Mouse (Mus musculus) small intestine, adult 2 months (tissue): ENCODE measurements at regions not wholly inside any gene's neighbourhood (a gene's known extent, or its start where the extent isn't known, plus 50 kb on each side); places are given as distances from the start of the nearest gene placed in this dataset.

Experiments
- H3K27ac ChIP-seq: fragments of 200-500 bp; 2 replicates; pipeline ENCODE4 v1.5.1; 2012; ENCODE audit warnings: low read depth, low read length, control low read depth, inconsistent platforms; ENCODE audit not compliant: insufficient read depth
- H3K27me3 ChIP-seq: fragments of 200-500 bp; 2 replicates; pipeline ENCODE4 v1.6.1; 2012; ENCODE audit warnings: mild to moderate bottlenecking, moderate library complexity, low read length, inconsistent platforms; ENCODE audit not compliant: control insufficient read depth, insufficient read depth
- H3K36me3 ChIP-seq: fragments of 200-500 bp; 2 replicates; pipeline ENCODE4 v1.6.1; 2012; ENCODE audit warnings: mild to moderate bottlenecking, low read length, control low read depth, inconsistent platforms; ENCODE audit not compliant: control insufficient read depth, insufficient read depth
- H3K4me1 ChIP-seq: fragments of 200-500 bp; 2 replicates; pipeline ENCODE4 v1.6.1; 2012; ENCODE audit warnings: low read length, inconsistent platforms, mixed read lengths; ENCODE audit not compliant: control insufficient read depth, insufficient read depth, insufficient read length
- H3K4me3 ChIP-seq: fragments of 200-500 bp; 2 replicates; pipeline ENCODE4 v1.5.1; 2012; ENCODE audit warnings: low read depth, mild to moderate bottlenecking, control low read depth, inconsistent platforms, low read length, moderate library complexity
- CTCF ChIP-seq: fragments of 200-500 bp; IDR thresholded peaks from 2 replicates; pipeline ENCODE4 v1.5.1; 2012; ENCODE audit warnings: low read depth, mild to moderate bottlenecking, control low read depth, inconsistent platforms, low read length, moderate library complexity, mixed read lengths; ENCODE audit not compliant: insufficient replicate concordance, insufficient read length; ENCODE audit errors: extremely low read depth
- POLR2A ChIP-seq: fragments of 200-500 bp; IDR thresholded peaks from 2 replicates; pipeline ENCODE4 v1.6.1; 2012; ENCODE audit warnings: low read depth, mild to moderate bottlenecking, control low read depth, inconsistent platforms, low read length, moderate library complexity
- WGBS: fragments of 180-500 bp; shearing (Covaris S2); methylation state at CpG from one replicate; pipeline ENCODE4 v1.1.7; 2018; 5-methylcytosine and 5-hydroxymethylcytosine counted together

DNA sequence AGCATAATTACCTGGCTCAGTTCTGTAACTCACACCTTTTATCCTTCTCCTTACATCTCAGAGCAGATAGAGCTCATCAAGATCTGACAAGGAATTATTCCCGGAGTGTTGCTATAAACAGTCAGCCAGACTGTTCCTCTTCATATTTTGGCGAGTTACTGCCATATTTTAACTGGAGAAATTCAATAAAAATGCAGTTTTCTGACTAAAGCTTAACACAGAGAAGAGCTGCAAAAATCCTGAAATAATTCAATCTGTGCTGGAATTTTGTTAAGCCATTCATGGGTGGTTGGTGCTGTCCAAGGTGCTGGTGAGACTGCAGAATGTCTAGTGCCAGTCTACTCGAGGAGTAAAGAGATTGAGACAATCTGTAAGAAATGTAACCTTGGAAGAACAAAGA, 512.6 kb downstream of the Tm4sf1 start:
- Histone ChIP-seq H3K27ac (no peak overlapping the region), H3K27me3 (no peaks in the 10 kb centered on the region), H3K4me3 (no peak overlapping the region), H3K4me1 (no peaks in the 10 kb centered on the region), H3K36me3 (no peaks in the 10 kb centered on the region)
- TF ChIP-seq POLR2A, result no peak
- no peak for TF ChIP-seq CTCF
- WGBS, result 32% methylated on average over 3 of the region's 3 CpGs

DNA sequence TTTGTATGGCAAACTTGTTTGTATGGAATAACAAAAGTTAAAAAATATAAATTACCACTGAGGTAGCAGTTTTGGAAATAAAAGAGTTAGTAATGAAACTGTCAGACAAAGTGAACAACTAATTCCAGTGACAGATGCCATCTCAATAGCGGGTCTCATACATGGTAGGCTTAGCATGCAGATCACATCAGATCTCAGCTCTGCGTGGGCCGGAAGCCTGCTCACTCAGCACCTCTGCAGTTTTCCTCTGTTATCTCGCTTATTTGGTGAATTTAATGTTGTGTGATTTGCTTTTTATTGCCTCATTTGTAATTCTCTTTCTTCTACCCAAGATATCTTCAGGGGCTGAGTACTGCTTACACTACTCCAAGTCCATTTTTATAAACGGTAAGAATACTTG, 527.9 kb downstream of the Tm4sf1 start:
- Histone ChIP-seq H3K4me1 (no peaks in the 10 kb centered on the region), H3K27me3 (no peaks in the 10 kb centered on the region), H3K27ac (no peak overlapping the region), H3K4me3 (no peak overlapping the region), H3K36me3 (no peaks in the 10 kb centered on the region)
- no peak for TF ChIP-seq CTCF
- TF ChIP-seq POLR2A, result no peak
- WGBS, result 84% methylated on average over 5 of the region's 5 CpGs

DNA sequence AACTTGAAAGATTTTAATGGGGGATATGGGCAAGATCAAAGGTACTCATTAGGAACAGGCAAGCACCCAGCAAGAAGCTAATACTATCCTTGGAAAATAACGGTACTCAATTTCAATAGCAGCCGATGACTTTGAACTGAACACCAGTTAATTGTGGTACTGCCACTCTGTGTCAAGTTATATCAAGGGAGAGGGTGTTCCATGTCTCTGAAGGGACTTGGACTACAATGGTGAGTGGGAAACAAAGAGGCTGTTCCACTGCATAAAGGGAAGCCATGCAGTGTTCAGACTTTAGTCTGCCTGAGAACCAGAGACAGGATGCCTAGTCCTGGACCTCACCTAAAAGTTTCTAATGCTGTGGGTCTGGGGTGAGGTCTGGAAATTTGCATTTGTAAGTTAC, 531.6 kb downstream of the Tm4sf1 start:
- no peak overlapping the region for H3K27ac ChIP-seq
- H3K36me3 ChIP-seq, result no peaks in the 10 kb centered on the region
- H3K4me1 ChIP-seq, result no peaks in the 10 kb centered on the region
- TF ChIP-seq POLR2A, result no peak
- TF ChIP-seq CTCF, result no peak
- H3K4me3 ChIP-seq, result no peak overlapping the region
- no peaks in the 10 kb centered on the region for H3K27me3 ChIP-seq
- WGBS, result 87% methylated on average over 2 of the region's 2 CpGs

DNA sequence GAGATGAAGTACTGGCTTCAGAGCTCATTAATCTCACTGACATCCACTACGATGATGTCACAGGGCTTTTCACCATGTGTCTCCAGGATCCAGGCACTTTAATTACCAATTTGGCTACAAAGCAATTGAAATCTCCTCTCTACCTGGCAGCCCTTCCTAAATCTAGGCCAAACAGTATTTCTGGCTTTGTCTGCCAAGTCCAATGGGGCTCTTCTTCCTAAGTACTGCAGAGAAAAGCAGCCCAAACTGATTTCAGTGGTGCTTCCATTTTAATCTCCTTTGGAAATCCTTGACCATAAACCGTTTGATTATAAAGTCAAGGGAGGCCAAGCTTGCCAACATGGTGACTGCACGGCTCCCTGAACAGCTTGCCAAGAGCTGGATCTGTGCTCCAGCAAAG, 534.7 kb downstream of the Tm4sf1 start:
- TF ChIP-seq CTCF, result no peak
- TF ChIP-seq POLR2A, result no peak
- WGBS, result 80% methylated on average over 3 of the region's 3 CpGs
- no peak overlapping the region for H3K4me3 ChIP-seq

DNA sequence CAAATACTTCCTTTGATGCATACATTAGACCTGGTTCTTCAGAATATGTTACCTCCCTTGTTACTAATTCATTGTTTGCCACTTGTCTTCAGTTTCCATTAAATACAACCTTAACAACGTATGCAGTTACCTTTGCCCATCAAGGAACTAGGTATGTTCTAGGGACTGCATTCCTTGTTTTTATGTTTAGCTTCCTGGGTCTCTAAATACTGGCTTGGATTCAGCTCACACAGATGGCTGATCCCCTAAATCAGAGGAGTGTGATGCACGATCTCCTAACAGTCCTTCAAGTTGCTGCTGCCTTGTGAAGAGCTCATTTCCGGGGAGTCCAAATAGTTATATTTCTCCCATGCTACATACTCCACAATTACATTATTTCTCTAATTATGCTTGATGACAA, 537.5 kb downstream of the Tm4sf1 start:
- Histone ChIP-seq H3K27me3 (no peaks in the 10 kb centered on the region), H3K4me3 (no peak overlapping the region), H3K36me3 (no peaks in the 10 kb centered on the region), H3K27ac (no peak overlapping the region), H3K4me1 (no peaks in the 10 kb centered on the region)
- WGBS, result 83% methylated on average over 3 of the region's 3 CpGs
- no peak for TF ChIP-seq CTCF
- no peak for TF ChIP-seq POLR2A

More for the DNA sequence above, 534.7 kb downstream of the Tm4sf1 start:
- H3K27ac ChIP-seq, result no peak overlapping the region
- no peaks in the 10 kb centered on the region for H3K36me3 ChIP-seq
- H3K4me1 ChIP-seq, result no peaks in the 10 kb centered on the region
- no peaks in the 10 kb centered on the region for H3K27me3 ChIP-seq

DNA sequence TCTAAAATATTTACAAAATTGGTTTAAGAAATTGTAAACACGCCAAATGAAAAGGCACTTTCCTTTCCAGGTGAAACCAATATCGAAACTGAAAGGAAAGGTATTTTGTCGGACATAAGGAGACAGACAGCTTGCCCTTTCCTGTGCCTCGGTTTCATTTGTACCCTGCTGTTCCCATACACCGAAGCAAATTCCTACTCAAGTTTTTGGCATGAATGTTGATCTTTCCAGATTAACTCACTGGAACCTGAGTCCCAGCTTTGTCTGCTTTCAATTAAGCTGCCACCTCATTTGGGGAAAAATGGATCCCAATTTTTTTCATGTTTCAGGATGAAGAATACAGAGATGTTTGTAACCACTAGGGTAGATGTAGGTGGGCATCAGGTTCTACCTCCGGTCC, 537.9 kb downstream of the Tm4sf1 start:
- H3K4me1 ChIP-seq, result no peaks in the 10 kb centered on the region
- 84% methylated on average over 6 of the region's 6 CpGs for WGBS
- no peak for TF ChIP-seq POLR2A
- TF ChIP-seq CTCF, result no peak
- no peaks in the 10 kb centered on the region for H3K36me3 ChIP-seq
- H3K27ac ChIP-seq, result no peak overlapping the region
- no peak overlapping the region for H3K4me3 ChIP-seq
- H3K27me3 ChIP-seq, result no peaks in the 10 kb centered on the region

DNA sequence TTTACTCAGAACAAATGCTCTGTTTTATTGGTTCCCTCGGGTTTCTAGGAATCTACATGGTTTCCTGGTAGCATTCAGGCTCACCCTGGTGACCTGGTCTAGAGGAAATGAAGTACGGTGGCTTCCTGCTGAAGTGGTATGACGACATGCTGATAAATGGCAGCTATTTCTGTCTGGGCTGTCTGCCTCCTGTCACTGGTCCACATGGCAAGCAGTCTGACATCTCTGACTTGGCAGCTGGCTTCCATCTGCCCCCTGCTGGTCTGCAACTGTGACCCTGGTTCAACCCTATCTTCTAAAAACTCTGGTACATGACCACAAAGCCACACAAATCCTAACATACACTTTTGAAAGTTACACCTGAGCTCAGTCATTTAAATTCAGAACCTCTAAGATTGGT, 548.1 kb downstream of the Tm4sf1 start:
- TF ChIP-seq CTCF, result 0 out of 2 replicates have a peak, but pooled peaks have one; percentile 7
- no peak for TF ChIP-seq POLR2A
- no peak overlapping the region for H3K27ac ChIP-seq
- no peaks in the 10 kb centered on the region for H3K4me1 ChIP-seq
- 17% methylated on average over 3 of the region's 3 CpGs for WGBS
- H3K27me3 ChIP-seq, result no peaks in the 10 kb centered on the region
- H3K36me3 ChIP-seq, result no peaks in the 10 kb centered on the region
- no peak overlapping the region for H3K4me3 ChIP-seq

DNA sequence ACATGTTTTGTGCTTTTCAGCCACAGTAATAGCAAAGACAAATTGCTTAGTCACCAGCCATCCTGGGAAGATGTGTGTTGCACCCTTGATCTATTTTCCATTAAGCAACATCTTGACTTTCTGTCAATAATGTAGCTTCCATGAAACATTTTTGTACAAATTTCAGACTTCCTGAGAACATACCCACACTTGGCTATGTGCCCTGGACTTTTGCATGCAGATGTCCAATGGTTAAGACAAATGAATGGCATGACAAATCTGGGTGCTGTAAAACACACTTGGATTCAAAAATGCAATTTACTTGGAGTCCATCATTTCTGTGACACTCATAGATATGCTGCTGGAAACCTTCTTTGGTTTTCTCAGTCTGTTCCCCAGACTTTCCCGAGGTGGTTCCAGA, 549.9 kb downstream of the Tm4sf1 start:
- no peak overlapping the region for H3K27ac ChIP-seq
- WGBS, result 70% methylated on average over 1 of the region's 1 CpGs
- H3K4me3 ChIP-seq, result no peak overlapping the region
- no peak for TF ChIP-seq POLR2A
- no peak for TF ChIP-seq CTCF
- H3K36me3 ChIP-seq, result no peaks in the 10 kb centered on the region
- H3K4me1 ChIP-seq, result no peaks in the 10 kb centered on the region
- no peaks in the 10 kb centered on the region for H3K27me3 ChIP-seq
